Mouse (Mus musculus) midbrain, embryonic 16.5 days (tissue): ENCODE results near the gene Ms4a18. TPM values are rescaled to one million over a fixed set of nuclear protein-coding genes. Genes with fewer than 3 reads are reported as not detected.

ENCODE experiments used
- ATAC-seq: fragments of 200-750 bp; cut with Nextera tagmentation; 2 replicates; pipeline ENCODE4 v1.8.0; 2017; ENCODE audit warnings: moderate TSS enrichment
- H3K27ac ChIP-seq: fragments of 300-500 bp; sonication (generic); 2 replicates; pipeline ENCODE4 v1.5.1; 2014; ENCODE audit warnings: mild to moderate bottlenecking, low read length, mixed read lengths
- H3K27me3 ChIP-seq: fragments of 300-500 bp; sonication (generic); 2 replicates; pipeline ENCODE4 v1.6.1; 2014; ENCODE audit warnings: low read depth, low read length, mixed read lengths; ENCODE audit not compliant: control insufficient read depth, insufficient read depth
- H3K36me3 ChIP-seq: fragments of 300-500 bp; sonication (generic); 2 replicates; pipeline ENCODE4 v1.6.1; 2014; ENCODE audit warnings: mild to moderate bottlenecking, low read length, moderate library complexity, mixed read lengths; ENCODE audit not compliant: control insufficient read depth, insufficient read depth
- H3K4me1 ChIP-seq: fragments of 300-500 bp; sonication (generic); 2 replicates; pipeline ENCODE4 v1.6.1; 2014; ENCODE audit warnings: mild to moderate bottlenecking, low read length, mixed read lengths; ENCODE audit not compliant: control insufficient read depth, insufficient read depth
- H3K4me2 ChIP-seq: fragments of 300-500 bp; sonication (generic); 2 replicates; pipeline ENCODE4 v1.6.1; 2014; ENCODE audit warnings: mild to moderate bottlenecking, low read length, mixed read lengths
- H3K4me3 ChIP-seq: fragments of 300-500 bp; sonication (generic); 2 replicates; pipeline ENCODE4 v1.5.1; 2014; ENCODE audit warnings: low read depth, mild to moderate bottlenecking, low read length, moderate library complexity, mixed read lengths
- H3K9ac ChIP-seq: fragments of 300-500 bp; sonication (generic); 2 replicates; pipeline ENCODE4 v1.6.1; 2014; ENCODE audit warnings: low read depth, low read length, mixed read lengths
- H3K9me3 ChIP-seq: fragments of 300-500 bp; sonication (generic); replicated peaks from 2 replicates; pipeline ENCODE4 v1.6.1; 2014; ENCODE audit warnings: mild to moderate bottlenecking, low read length, mixed read lengths; ENCODE audit not compliant: control insufficient read depth, poor library complexity, severe bottlenecking
- WGBS: fragments of 180-500 bp; shearing (Covaris S2); extraction: QIAGEN DNeasy Blood & Tissue Kit; methylation state at CpG from one replicate; pipeline ENCODE4 v1.1.7; 2014; 5-methylcytosine and 5-hydroxymethylcytosine counted together
- polyA plus RNA-seq: library from polyadenylated mRNA; unstranded; fragments of >200 nt; fragmentation: Nextera tagmentation; extraction: Ambion mirVana; gene quantifications from 2 replicates; pipeline ENCODE4 v1.2.1, GENCODE M21; 2015

Gene Ms4a18
- polyA plus RNA-seq, 1 experiment from 2014 or later, result not detected

DNA sequence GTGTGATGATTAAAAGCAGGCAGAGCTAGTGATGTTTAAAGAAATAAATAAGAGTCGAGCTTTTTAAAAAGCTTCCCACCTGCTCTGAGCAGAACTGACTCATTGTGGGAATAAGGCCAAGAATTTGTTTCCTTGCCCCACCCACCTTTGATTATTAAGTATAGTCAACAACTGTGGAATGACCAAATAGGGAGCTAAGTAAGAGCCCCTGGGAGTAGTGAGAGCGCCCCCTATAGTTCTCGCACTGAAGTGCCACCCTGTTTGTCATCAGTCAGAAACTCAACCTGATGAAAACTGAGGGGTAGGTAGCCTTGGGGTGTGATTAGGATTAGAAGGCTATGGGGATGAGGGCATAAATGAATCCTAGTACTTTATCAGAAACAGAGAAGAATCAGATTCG, 41.5 kb downstream of the Ms4a18 start:
- no peak for ATAC-seq
- Histone ChIP-seq H3K36me3 (no peaks in the 10 kb centered on the region), H3K27me3 (no peaks in the 10 kb centered on the region), H3K4me2 (no peak overlapping the region), H3K27ac (no peak overlapping the region), H3K9me3 (no peaks in the 10 kb centered on the region), H3K4me1 (no peaks in the 10 kb centered on the region), H3K4me3 (no peak overlapping the region), H3K9ac (no peak overlapping the region)
- WGBS, result 56% methylated on average over 4 of the region's 4 CpGs

GRCm38 (mm10) chr19:10975187-10975586, 42.6 kb downstream of the Ms4a18 start:
- ATAC-seq, result no peak
- Histone ChIP-seq H3K4me3 (no peak overlapping the region), H3K27me3 (no peaks in the 10 kb centered on the region), H3K27ac (no peak overlapping the region), H3K4me1 (no peaks in the 10 kb centered on the region), H3K9me3 (no peaks in the 10 kb centered on the region), H3K4me2 (no peak overlapping the region), H3K36me3 (no peaks in the 10 kb centered on the region), H3K9ac (no peak overlapping the region)
- whole genome bisulfite sequencing, result 86% methylated on average over 2 of the region's 2 CpGs

GRCm38 (mm10) chr19:10974238-10974865, 43.5 kb downstream of the Ms4a18 start, which contains the start of gene Ms4a10:
TSS of gene Ms4a10 (minus strand) at chr19:10974670.
- Histone ChIP-seq H3K27me3 (no peaks in the 10 kb centered on the region), H3K9ac (no peak within 1 kb of the TSS), H3K27ac (no peak within 1 kb of the TSS), H3K9me3 (no peaks in the 10 kb centered on the region), H3K4me3 (no peak within 1 kb of the TSS), H3K36me3 (no peaks in the 10 kb centered on the region), H3K4me1 (no peaks in the 10 kb centered on the region), H3K4me2 (no peak within 1 kb of the TSS)
- WGBS, result 68% methylated on average over 4 of the region's 4 CpGs
- no peak for ATAC-seq

DNA sequence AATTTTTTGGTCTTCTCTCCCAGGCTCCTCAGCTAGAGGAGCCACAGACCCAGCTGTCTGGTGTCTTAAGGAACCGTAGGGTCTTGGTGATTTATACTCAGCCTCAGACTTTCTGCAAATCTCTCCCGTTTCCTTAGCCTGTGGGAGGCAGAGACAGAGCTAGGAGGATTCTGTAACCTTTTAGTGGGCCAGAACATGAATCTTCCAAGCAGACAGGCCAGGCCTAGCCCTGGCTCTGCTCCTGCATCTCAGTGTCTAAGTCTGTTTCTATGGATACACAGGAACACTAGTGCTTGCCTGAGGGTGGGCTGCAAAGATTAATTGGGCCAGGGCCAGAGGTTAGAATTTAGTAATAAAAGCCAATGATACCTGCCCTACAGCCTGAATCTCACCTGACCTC, 44.6 kb downstream of the Ms4a18 start:
- Histone ChIP-seq H3K4me2 (no peak overlapping the region), H3K36me3 (no peaks in the 10 kb centered on the region), H3K9me3 (no peaks in the 10 kb centered on the region), H3K9ac (no peak overlapping the region), H3K27me3 (no peaks in the 10 kb centered on the region), H3K27ac (no peak overlapping the region), H3K4me3 (no peak overlapping the region), H3K4me1 (no peaks in the 10 kb centered on the region)
- ATAC-seq, result no peak
- 66% methylated on average over 2 of the region's 2 CpGs for WGBS

DNA sequence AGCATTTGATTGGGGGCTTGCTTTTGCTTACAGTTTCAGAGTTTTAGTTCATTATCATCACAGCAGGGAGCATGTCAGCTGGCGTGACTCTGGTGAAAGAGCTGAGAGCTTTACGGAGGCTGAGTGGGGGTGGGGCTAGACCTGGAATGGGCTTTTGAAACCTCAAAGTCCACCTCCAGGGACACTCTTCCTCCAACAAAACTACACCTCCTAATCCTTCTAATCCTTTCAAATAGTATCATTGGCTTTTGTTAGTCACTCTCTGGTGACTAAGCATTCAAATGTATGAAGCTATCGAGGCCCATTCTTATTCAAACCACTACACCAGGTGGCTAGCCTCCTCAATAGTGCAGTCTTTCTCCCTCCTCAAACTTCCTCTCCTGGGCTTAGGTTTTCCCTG, 45.2 kb downstream of the Ms4a18 start:
- no peak for ATAC-seq
- Histone ChIP-seq H3K9ac (no peak overlapping the region), H3K27me3 (no peaks in the 10 kb centered on the region), H3K36me3 (no peaks in the 10 kb centered on the region), H3K27ac (no peak overlapping the region), H3K9me3 (no peaks in the 10 kb centered on the region), H3K4me1 (no peaks in the 10 kb centered on the region), H3K4me3 (no peak overlapping the region), H3K4me2 (no peak overlapping the region)
- WGBS, result 17% methylated on average over 3 of the region's 3 CpGs

GRCm38 (mm10) chr19:10970457-10970856, 47.4 kb downstream of the Ms4a18 start:
- WGBS, result 85% methylated on average over 3 of the region's 3 CpGs
- H3K9ac ChIP-seq, result no peak overlapping the region
- H3K27ac ChIP-seq, result no peak overlapping the region
- no peaks in the 10 kb centered on the region for H3K27me3 ChIP-seq
- no peaks in the 10 kb centered on the region for H3K4me1 ChIP-seq
- H3K9me3 ChIP-seq, result no peaks in the 10 kb centered on the region
- H3K4me3 ChIP-seq, result no peak overlapping the region
- no peak for ATAC-seq
- no peak overlapping the region for H3K4me2 ChIP-seq
- H3K36me3 ChIP-seq, result no peaks in the 10 kb centered on the region

GRCm38 (mm10) chr19:10968578-10968977, 49.3 kb downstream of the Ms4a18 start:
- no peak overlapping the region for H3K27ac ChIP-seq
- no peaks in the 10 kb centered on the region for H3K4me1 ChIP-seq
- H3K36me3 ChIP-seq, result no peaks in the 10 kb centered on the region
- 89% methylated on average over 7 of the region's 7 CpGs for WGBS
- H3K4me2 ChIP-seq, result no peak overlapping the region
- ATAC-seq, result no peak
- H3K4me3 ChIP-seq, result no peak overlapping the region
- H3K9me3 ChIP-seq, result no peaks in the 10 kb centered on the region
- H3K27me3 ChIP-seq, result no peaks in the 10 kb centered on the region
- H3K9ac ChIP-seq, result no peak overlapping the region

GRCm38 (mm10) chr19:10965721-10966120, 52.1 kb downstream of the Ms4a18 start:
- H3K27ac ChIP-seq, result no peak overlapping the region
- H3K4me3 ChIP-seq, result no peak overlapping the region
- ATAC-seq, result no peak
- no peak overlapping the region for H3K9ac ChIP-seq
- no peaks in the 10 kb centered on the region for H3K36me3 ChIP-seq
- no peaks in the 10 kb centered on the region for H3K4me1 ChIP-seq
- WGBS, result 93% methylated on average over 7 of the region's 7 CpGs
- no peak overlapping the region for H3K4me2 ChIP-seq
- no peaks in the 10 kb centered on the region for H3K27me3 ChIP-seq
- H3K9me3 ChIP-seq, result no peaks in the 10 kb centered on the region

DNA sequence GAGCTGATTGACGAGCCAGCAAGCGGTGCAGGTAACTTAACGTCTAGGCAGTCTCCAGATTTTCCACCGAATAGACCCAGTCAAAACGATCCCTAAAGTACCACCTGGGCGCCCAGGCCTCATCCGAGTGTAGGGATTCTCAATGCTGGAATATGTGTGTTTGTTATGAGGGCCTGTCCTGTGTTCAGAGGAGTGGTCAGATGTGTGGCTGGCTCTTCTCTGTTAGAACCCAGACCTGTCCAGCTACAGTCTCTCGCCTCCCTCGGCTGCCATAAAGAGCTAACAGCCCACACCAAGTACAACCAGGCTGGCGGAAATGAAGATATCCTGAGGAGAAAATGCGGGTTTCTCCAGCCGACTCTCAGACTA, 57.9 kb downstream of the Ms4a18 start:
- Histone ChIP-seq H3K4me1 (no peaks in the 10 kb centered on the region), H3K4me2 (0 out of 2 replicates have a peak overlapping the region, but pooled peaks have one; percentile 23), H3K36me3 (no peaks in the 10 kb centered on the region), H3K27me3 (no peaks in the 10 kb centered on the region), H3K4me3 (no peak overlapping the region), H3K9ac (0 out of 2 replicates have a peak overlapping the region, but pooled peaks have one; percentile 4), H3K27ac (no peak overlapping the region), H3K9me3 (no peaks in the 10 kb centered on the region)
- 37% methylated on average over 12 of the region's 12 CpGs for WGBS
- no peak for ATAC-seq
